Comparison of ENCODE assay signal across 27 mouse cellular contexts in the genomic region with DNA sequence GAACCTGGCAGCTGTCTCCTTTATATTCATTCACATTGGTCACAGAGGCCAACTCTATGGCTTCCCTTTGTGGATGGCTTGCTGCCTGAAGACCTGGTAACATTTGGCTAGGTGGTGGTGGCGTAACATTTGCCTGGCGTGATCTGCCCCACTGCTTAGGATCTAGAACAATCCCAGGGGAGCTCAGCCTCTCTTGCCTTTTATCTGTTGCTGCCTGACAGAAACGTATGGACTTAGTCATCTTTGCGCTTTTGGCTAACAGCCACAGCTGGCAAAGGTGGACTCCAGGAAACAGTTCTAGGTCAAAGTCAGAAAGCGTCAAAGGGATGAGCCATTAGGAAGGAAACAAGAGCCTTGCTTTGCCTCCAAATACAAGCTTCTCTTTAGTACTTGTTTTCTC. TPM values are rescaled to one million over a fixed set of nuclear protein-coding genes. Genes with fewer than 3 reads are reported as not detected.
DNase-seq lines count a peak whose midpoint lies in the region; ATAC-seq and TF ChIP-seq lines count a peak whose summit lies in the region.
"Had no signal": no experiment of that assay in that cellular context is flagged by ENCODE, and none has a peak within 500 bp of the region (broad histone marks: within the 10 kb centered on the region; RNA-seq: fewer than 3 reads in every experiment).

No protein-coding gene starts in this region.

- no peaks in the 10 kb centered on the region for H3K36me3 ChIP-seq in intestine, postnatal 0 days (ENCODE audit: control insufficient read depth, insufficient read depth)
- no peaks in the 10 kb centered on the region for H3K36me3 ChIP-seq in intestine, embryonic 16.5 days (ENCODE audit: control insufficient read depth, insufficient read depth, low read length)
- H3K36me3 ChIP-seq: embryonic facial prominence, embryonic 15.5 days; forebrain, embryonic 12.5 days; heart, embryonic 10.5 days; hindbrain, embryonic 10.5 days; liver, embryonic 13.5 days; neural tube, embryonic 15.5 days had no signal

- no peak overlapping the region for H3K4me3 ChIP-seq in intestine, postnatal 0 days (ENCODE audit: low read depth, low read length)
- H3K4me3 ChIP-seq in intestine, embryonic 16.5 days (ENCODE audit: low read length) = no peak overlapping the region
- H3K4me3 ChIP-seq: embryonic facial prominence, embryonic 15.5 days; forebrain, embryonic 12.5 days; heart, embryonic 10.5 days; hindbrain, embryonic 10.5 days; liver, embryonic 13.5 days; neural tube, embryonic 15.5 days had no signal

- peak; percentile 38 for DNase-seq in 3134 (ENCODE audit: extremely low read depth, insufficient read length, low spot score)
- peak; percentile 23 for DNase-seq in adipocyte (ENCODE audit: low spot score)
- DNase-seq in adrenal gland, postnatal 36 days = peak; percentile 73 to 83
- DNase-seq in right cerebral cortex, postnatal 25 days = no peak
- DNase-seq in layer of hippocampus, postnatal 36 days = no peak
- no peak for DNase-seq in right cerebral cortex, postnatal 14 days
- DNase-seq: B cell, adult 2 months; cerebellum, adult 11 months; embryo, embryonic 11 days; gastrocnemius, postnatal 36 days; layer of hippocampus, adult 9-11 months; liver, embryonic 13.5 days; lung, embryonic 14.5 days; lung, postnatal 36 days; right cerebral cortex, postnatal 4 days; thymus, postnatal 14 days had no signal

- no peak for TF ChIP-seq CTCF in intestine, postnatal 0 days (IDR thresholded peaks at IDR 0.05; ENCODE audit: low read depth)

- WGBS in intestine, postnatal 0 days = 52% methylated on average over 5 of the region's 5 CpGs
- WGBS in intestine, embryonic 16.5 days = 70% methylated on average over 5 of the region's 5 CpGs

- H3K27ac ChIP-seq in intestine, postnatal 0 days (ENCODE audit: low read depth, low read length) = peak overlapping the region; percentile 47
- H3K27ac ChIP-seq in intestine, embryonic 16.5 days (ENCODE audit: low read length) = no peak overlapping the region
- H3K27ac ChIP-seq: embryonic facial prominence, embryonic 15.5 days; forebrain, embryonic 12.5 days; heart, embryonic 10.5 days; hindbrain, embryonic 10.5 days; hindbrain, postnatal 0 days; liver, embryonic 13.5 days; neural tube, embryonic 15.5 days; stomach, postnatal 0 days had no signal

- H3K9ac ChIP-seq in intestine, postnatal 0 days (ENCODE audit: low read depth, low read length) = no peak overlapping the region
- no peak overlapping the region for H3K9ac ChIP-seq in intestine, embryonic 16.5 days (ENCODE audit: low read depth, low read length)
- H3K9ac ChIP-seq: embryonic facial prominence, embryonic 15.5 days; forebrain, embryonic 12.5 days; liver, embryonic 13.5 days; lung, embryonic 14.5 days; neural tube, embryonic 15.5 days had no signal

- H3K9me3 ChIP-seq in intestine, postnatal 0 days (ENCODE audit: control insufficient read depth) = no peaks in the 10 kb centered on the region
- H3K9me3 ChIP-seq in intestine, embryonic 16.5 days (ENCODE audit: control insufficient read depth, low read length) = no peaks in the 10 kb centered on the region
- H3K9me3 ChIP-seq: embryonic facial prominence, embryonic 15.5 days; forebrain, embryonic 12.5 days; heart, embryonic 10.5 days; hindbrain, embryonic 10.5 days; liver, embryonic 13.5 days; neural tube, embryonic 15.5 days had no signal

- H3K4me2 ChIP-seq in intestine, postnatal 0 days (replicated peaks; ENCODE audit: low read depth) = no peak overlapping the region
- no peak overlapping the region for H3K4me2 ChIP-seq in intestine, embryonic 16.5 days (ENCODE audit: low read depth, low read length)
- H3K4me2 ChIP-seq: embryonic facial prominence, embryonic 15.5 days; forebrain, embryonic 12.5 days; liver, embryonic 13.5 days; lung, embryonic 14.5 days; neural tube, embryonic 15.5 days had no signal

- peaks cover 20% of the 10 kb centered on the region for H3K4me1 ChIP-seq in intestine, postnatal 0 days (replicated peaks; ENCODE audit: control insufficient read depth, insufficient read depth, low read length)
- H3K4me1 ChIP-seq in intestine, embryonic 16.5 days (ENCODE audit: control insufficient read depth, insufficient read depth, low read length) = 0 out of 2 replicates have a peak, but pooled peaks cover 12% of the 10 kb centered on the region
- H3K4me1 ChIP-seq: forebrain, embryonic 12.5 days; hindbrain, embryonic 10.5 days had no signal

- no peaks in the 10 kb centered on the region for H3K27me3 ChIP-seq in intestine, postnatal 0 days (replicated peaks; ENCODE audit: control insufficient read depth, insufficient read depth, low read length)
- H3K27me3 ChIP-seq in intestine, embryonic 16.5 days (replicated peaks; ENCODE audit: control insufficient read depth, insufficient read depth, low read length) = no peaks in the 10 kb centered on the region
- H3K27me3 ChIP-seq: embryonic facial prominence, embryonic 15.5 days; forebrain, embryonic 12.5 days; liver, embryonic 13.5 days; neural tube, embryonic 15.5 days had no signal

- no peak for ATAC-seq in intestine, postnatal 0 days
- ATAC-seq in intestine, embryonic 16.5 days = no peak
- ATAC-seq: hindbrain, postnatal 0 days; midbrain, embryonic 16.5 days had no signal

RNA-seq across cellular contexts. Expression of a gene that starts 10.2 kb away (rescaled TPM):
- polyA plus RNA-seq in intestine, postnatal 0 days (2015; fragmentation: Nextera tagmentation; extraction: Ambion mirVana) = 801 and 835 TPM in 2 replicates
- 822 and 823 TPM in 2 replicates for polyA plus RNA-seq in intestine, embryonic 16.5 days (2015; fragmentation: Nextera tagmentation; extraction: Ambion mirVana)
- total RNA-seq in adrenal gland, postnatal 36 days (2021) = 100 to 1,000 TPM; 227 to 300 TPM
- total RNA-seq in layer of hippocampus, postnatal 36 days (2021) = 100 to 1,000 TPM; 199 to 209 TPM

RNA-seq across cellular contexts. Expression of a gene that starts 41.9 kb away (rescaled TPM):
- polyA plus RNA-seq in intestine, postnatal 0 days (2015; fragmentation: Nextera tagmentation; extraction: Ambion mirVana) = 4.5 and 5.3 TPM in 2 replicates
- polyA plus RNA-seq in intestine, embryonic 16.5 days (2015; fragmentation: Nextera tagmentation; extraction: Ambion mirVana) = 5.2 and 5.4 TPM in 2 replicates
- total RNA-seq in adrenal gland, postnatal 36 days (2021) = under 1 TPM; 0.50 to 0.86 TPM
- total RNA-seq in layer of hippocampus, postnatal 36 days (2021) = under 1 TPM; 0.55 to 0.71 TPM
- total RNA-seq: megakaryocyte-erythroid progenitor cell, adult 5-6 weeks had no signal

Comparison
In these comparisons a context has a peak if more than half of its experiments do, and no peak if none do; other contexts are left out.
1. DNase-seq: peak in 3134 (single experiment), adipocyte (single experiment) and adrenal gland, postnatal 36 days (2 of 2); none in right cerebral cortex, postnatal 25 days (single experiment), layer of hippocampus, postnatal 36 days (0 of 2) and right cerebral cortex, postnatal 14 days (single experiment).